Mouse (Mus musculus): Measurements from ENCODE around the gene Zfp646. TPM values are rescaled to one million over a fixed set of nuclear protein-coding genes. Genes with fewer than 3 reads are reported as not detected.
"Not testable (repeated sequence)": the region's sequence is repeated elsewhere in the genome, so short reads cannot be mapped to it uniquely, and the experiment has no call there.

The Zfp646 gene
- polyA plus RNA-seq (2016; fragmentation: Nextera tagmentation; extraction: Ambion mirVana) = 17.5 and 19.0 TPM in 2 replicates

DNA sequence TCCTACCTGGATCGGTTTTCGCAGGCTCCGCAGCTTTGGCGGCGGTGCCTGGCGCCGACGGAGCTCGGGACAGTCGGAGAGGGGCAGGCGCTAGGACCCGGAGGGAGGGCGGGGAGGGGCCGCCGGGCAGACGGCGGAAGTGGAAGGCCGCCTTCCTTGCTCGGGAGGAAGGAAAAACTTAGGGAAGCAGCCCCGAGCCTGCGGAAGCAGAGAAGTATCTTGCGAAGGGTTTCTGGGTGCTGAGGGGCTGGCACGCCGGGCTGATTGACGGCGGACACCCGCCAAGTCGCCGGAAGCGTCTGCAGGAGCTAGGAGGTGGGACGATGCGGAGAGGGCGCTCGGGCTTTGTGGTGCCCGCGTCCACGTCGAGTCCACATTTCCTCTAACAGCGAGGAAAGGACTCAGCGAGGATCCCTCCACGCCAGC lies at the start of gene Zfp646:
Gene Zfp646, plus strand, starts transcription at position 181 of the 426 bp plus-strand sequence.
- H3K4me3 ChIP-seq (replicated peaks) = peak within 1 kb of the TSS; percentile 90
- peak; percentile 85 for ATAC-seq (ENCODE audit: insufficient number of reproducible peaks, insufficient read depth, low FRiP score, low TSS enrichment, low read depth)
- H3K36me3 ChIP-seq = peaks cover 56% of the 10 kb centered on the region
- H3K4me1 ChIP-seq (replicated peaks) = peaks cover 27% of the 10 kb centered on the region
- H3K9ac ChIP-seq (replicated peaks) = peak within 1 kb of the TSS; percentile 97
- H3K4me2 ChIP-seq = peak within 1 kb of the TSS; percentile 88
- H3K27me3 ChIP-seq = no peaks in the 10 kb centered on the region
- peak within 1 kb of the TSS; percentile 99 for H3K27ac ChIP-seq
- no peaks in the 10 kb centered on the region for H3K9me3 ChIP-seq
- WGBS = 0% methylated on average over 41 of the region's 41 CpGs

DNA sequence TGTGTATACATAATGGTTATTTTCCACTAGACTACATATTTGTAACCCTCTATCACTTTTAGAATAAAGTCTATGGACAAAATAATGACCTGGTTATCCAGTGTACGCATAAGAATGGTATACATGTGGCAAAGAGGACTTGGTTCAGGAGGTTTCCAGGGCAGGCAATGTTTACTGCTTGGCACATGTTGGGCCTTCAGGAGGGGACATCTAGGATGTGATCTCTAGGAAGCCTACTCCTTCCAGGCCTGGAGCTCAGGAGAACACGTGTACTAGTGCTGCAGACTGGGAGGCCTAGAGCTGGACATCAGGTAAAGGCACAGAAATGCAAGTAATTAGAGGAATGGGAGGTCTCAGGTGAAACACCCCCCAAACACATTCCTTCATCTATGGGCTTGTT lies 40.5 kb upstream of the Zfp646 start:
- WGBS = 80% methylated on average over 2 of the region's 2 CpGs
- Histone ChIP-seq H3K27ac (no peak overlapping the region), H3K4me3 (replicated peaks) (no peak overlapping the region), H3K4me2 (no peak overlapping the region), H3K9me3 (no peaks in the 10 kb centered on the region), H3K4me1 (replicated peaks) (no peaks in the 10 kb centered on the region), H3K27me3 (no peaks in the 10 kb centered on the region), H3K36me3 (no peaks in the 10 kb centered on the region), H3K9ac (replicated peaks) (no peak overlapping the region)
- no peak for ATAC-seq (ENCODE audit: insufficient number of reproducible peaks, insufficient read depth, low FRiP score, low TSS enrichment, low read depth)

DNA sequence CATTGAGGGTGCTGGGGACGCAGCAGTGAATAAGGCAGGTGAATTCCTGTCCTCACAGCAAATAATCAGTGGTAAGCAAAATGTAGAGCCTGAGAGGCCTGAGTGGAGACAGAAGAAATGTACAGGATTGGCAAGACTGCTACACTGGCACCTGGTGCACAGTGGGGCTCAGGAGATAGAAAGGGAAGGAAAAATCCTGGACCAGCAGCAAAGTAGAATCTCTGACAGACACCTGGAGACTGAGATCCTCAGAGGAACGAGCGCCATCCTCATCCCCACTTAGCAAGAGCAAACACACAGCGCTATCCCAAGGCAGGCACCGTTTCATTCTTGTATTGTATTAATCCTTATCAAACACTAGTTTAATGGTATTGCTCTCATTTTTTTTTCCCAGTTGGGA lies 38.5 kb upstream of the Zfp646 start:
- no peak overlapping the region for H3K4me3 ChIP-seq (replicated peaks)
- H3K9me3 ChIP-seq = no peaks in the 10 kb centered on the region
- no peak overlapping the region for H3K4me2 ChIP-seq
- H3K27me3 ChIP-seq = no peaks in the 10 kb centered on the region
- peaks cover 5% of the 10 kb centered on the region for H3K4me1 ChIP-seq (replicated peaks)
- H3K9ac ChIP-seq (replicated peaks) = no peak overlapping the region
- WGBS = 87% methylated on average over 5 of the region's 5 CpGs
- ATAC-seq (ENCODE audit: insufficient number of reproducible peaks, insufficient read depth, low FRiP score, low TSS enrichment, low read depth) = no peak
- no peak overlapping the region for H3K27ac ChIP-seq
- H3K36me3 ChIP-seq = no peaks in the 10 kb centered on the region

DNA sequence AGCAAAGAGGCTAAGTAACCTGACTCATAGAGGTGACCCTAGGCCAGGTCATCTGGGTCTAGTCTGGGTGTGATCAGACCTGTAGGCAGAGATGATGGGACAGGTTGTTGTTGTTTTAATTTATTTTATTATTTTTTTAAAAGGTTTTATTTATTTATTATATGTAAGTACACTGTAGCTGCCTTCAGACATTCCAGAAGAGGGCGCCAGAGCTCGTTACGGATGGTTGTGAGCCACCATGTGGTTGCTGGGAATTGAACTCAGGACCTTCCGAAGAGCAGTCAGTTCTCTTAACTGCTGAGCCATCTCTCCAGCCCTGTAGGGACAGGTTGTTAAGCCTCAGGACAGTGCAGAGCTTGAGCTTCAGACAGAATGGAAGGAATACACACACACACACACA lies 38.1 kb upstream of the Zfp646 start:
- not testable (repeated sequence) for H3K4me1 ChIP-seq (replicated peaks); H3K27ac ChIP-seq; H3K4me3 ChIP-seq (replicated peaks); H3K27me3 ChIP-seq; H3K36me3 ChIP-seq; ATAC-seq (ENCODE audit: insufficient number of reproducible peaks, insufficient read depth, low FRiP score, low TSS enrichment, low read depth); H3K4me2 ChIP-seq; H3K9me3 ChIP-seq; H3K9ac ChIP-seq (replicated peaks)
- 79% methylated on average over 4 of the region's 4 CpGs for WGBS

DNA sequence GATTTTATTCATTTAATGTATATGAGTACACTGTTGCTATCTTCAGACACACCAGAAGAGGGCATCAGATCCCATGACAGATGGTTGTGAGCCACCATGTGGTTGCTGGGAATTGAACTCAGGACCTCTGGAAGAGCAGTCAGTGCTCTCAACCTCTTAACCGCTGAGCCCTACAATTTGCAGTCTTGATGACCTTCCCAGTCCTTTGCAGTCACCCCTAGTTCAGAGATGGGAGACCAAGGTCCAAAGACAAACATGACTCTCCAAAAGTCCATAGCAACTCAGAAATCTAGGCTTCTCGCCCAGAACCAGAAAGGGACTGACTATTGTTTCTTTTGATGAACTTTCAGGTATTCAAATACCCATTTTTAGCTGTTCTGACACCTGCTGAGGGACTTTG lies 36.0 kb upstream of the Zfp646 start:
- not testable (repeated sequence) for H3K27me3 ChIP-seq; H3K4me3 ChIP-seq (replicated peaks); H3K4me1 ChIP-seq (replicated peaks); H3K9me3 ChIP-seq; H3K4me2 ChIP-seq; H3K27ac ChIP-seq; ATAC-seq (ENCODE audit: insufficient number of reproducible peaks, insufficient read depth, low FRiP score, low TSS enrichment, low read depth); H3K9ac ChIP-seq (replicated peaks)
- WGBS = 87% methylated on average over 2 of the region's 2 CpGs
- peaks cover 17% of the 10 kb centered on the region for H3K36me3 ChIP-seq

DNA sequence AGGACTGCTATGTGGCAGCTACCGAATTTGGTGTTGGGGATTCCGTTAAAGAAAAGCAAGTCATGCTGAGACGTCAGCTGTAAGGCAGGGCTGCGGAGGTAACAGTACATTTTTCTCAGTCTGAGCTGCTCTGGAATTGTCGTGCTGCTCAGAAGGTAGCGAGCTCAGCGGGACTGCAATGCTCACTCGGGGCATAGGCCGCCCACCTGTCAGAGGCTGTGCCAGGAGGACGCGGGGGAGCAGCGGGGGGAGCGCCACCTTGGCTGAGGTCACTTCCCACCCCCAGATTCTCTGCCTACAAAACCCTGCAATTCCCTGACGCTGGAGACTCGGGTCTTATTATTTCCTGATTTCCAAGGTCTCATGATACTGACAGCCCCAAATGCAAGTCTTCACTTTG lies 35.1 kb upstream of the Zfp646 start:
- 5% methylated on average over 15 of the region's 15 CpGs for WGBS
- peaks cover 8% of the 10 kb centered on the region for H3K4me1 ChIP-seq (replicated peaks)
- no peaks in the 10 kb centered on the region for H3K27me3 ChIP-seq
- H3K4me3 ChIP-seq (replicated peaks) = peak overlapping the region; percentile 74
- peak overlapping the region; percentile 94 for H3K4me2 ChIP-seq
- H3K9ac ChIP-seq (replicated peaks) = peak overlapping the region; percentile 66
- H3K36me3 ChIP-seq = peaks cover 20% of the 10 kb centered on the region
- peak overlapping the region; percentile 87 for H3K27ac ChIP-seq
- no peaks in the 10 kb centered on the region for H3K9me3 ChIP-seq
- peak; percentile 29 for ATAC-seq (ENCODE audit: insufficient number of reproducible peaks, insufficient read depth, low FRiP score, low TSS enrichment, low read depth)

DNA sequence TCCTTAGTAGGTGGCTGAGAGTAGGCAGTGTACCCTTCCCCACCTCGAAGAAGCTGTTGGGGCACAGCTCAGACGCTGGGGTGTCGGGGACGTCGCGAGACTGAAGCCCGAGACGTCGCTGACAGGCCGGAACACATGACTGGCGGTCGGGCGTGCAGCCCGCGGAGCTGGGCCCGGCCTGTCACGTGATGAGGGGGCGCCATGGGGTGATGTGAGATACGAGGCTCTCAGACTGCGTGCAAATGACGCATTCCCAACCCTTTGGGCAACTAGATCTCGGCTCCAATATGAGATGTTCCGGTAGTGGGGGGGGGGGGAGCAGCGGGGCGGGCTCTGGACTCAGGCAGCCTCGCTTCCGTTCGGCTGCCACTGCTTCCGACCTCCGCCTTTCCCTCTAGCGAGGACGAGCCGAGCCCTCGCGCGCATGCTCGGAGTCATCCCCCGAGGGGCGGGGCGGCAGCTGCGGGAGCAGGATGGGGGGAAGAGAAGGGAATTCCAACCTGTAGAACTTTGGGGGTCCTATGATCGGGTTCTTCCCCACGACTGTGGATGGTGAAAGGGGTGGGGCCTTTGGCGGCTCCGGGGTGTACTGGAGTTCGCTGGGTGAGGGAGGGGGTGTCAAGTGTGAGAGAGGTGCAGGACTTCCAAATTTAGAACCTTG lies 34.6 kb upstream of the Zfp646 start:
- H3K27ac ChIP-seq = peak overlapping the region; percentile 87
- H3K9ac ChIP-seq (replicated peaks) = peak overlapping the region; percentile 66
- under 1% methylated on average over 46 of the region's 46 CpGs for WGBS
- no peaks in the 10 kb centered on the region for H3K27me3 ChIP-seq
- ATAC-seq (ENCODE audit: insufficient number of reproducible peaks, insufficient read depth, low FRiP score, low TSS enrichment, low read depth) = peak; percentile 91
- H3K9me3 ChIP-seq = no peaks in the 10 kb centered on the region
- peak overlapping the region; percentile 74 for H3K4me3 ChIP-seq (replicated peaks)
- H3K4me2 ChIP-seq = peak overlapping the region; percentile 94
- H3K36me3 ChIP-seq = peaks cover 26% of the 10 kb centered on the region
- H3K4me1 ChIP-seq (replicated peaks) = peaks cover 8% of the 10 kb centered on the region

DNA sequence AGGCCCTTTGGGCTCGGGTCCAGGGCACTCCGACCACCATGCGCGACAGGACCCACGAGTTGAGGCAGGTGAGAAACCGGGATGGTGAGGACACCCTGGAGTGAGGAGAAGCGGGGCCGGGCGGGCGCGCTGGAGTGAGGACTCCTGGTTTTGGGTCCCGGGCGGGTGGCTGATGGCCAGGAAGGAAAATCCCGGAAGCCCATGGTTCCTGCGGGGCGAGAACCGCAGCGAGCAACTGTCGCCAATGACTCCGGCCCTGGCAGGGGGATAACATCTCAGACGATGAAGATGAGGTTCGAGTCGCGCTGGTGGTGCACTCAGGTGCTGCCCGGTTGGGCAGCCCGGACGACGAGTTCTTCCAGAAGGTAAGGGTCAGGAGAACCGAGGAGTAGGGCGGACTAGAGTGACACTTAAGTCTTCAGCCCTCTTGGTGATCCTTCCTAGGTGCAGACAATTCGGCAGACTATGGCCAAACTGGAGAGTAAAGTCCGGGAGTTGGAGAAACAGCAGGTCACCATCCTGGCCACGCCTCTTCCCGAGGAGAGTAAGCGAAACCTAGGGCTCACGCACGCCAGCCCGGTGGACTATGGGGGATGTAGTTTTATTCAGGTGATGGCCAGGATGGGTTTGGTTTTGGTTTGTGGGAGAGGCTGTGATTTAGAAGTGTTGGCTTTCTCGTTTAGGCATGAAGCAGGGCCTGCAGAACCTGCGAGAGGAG lies 33.9 kb upstream of the Zfp646 start:
- Histone ChIP-seq H3K27ac (peak overlapping the region; percentile 87), H3K27me3 (no peaks in the 10 kb centered on the region), H3K4me2 (peak overlapping the region; percentile 94), H3K4me1 (replicated peaks) (peaks cover 8% of the 10 kb centered on the region), H3K9me3 (no peaks in the 10 kb centered on the region), H3K4me3 (replicated peaks) (peak overlapping the region; percentile 74), H3K36me3 (peaks cover 33% of the 10 kb centered on the region), H3K9ac (replicated peaks) (peak overlapping the region; percentile 66)
- WGBS = under 1% methylated on average over 40 of the region's 40 CpGs
- peak; percentile 13 for ATAC-seq (ENCODE audit: insufficient number of reproducible peaks, insufficient read depth, low FRiP score, low TSS enrichment, low read depth)

DNA sequence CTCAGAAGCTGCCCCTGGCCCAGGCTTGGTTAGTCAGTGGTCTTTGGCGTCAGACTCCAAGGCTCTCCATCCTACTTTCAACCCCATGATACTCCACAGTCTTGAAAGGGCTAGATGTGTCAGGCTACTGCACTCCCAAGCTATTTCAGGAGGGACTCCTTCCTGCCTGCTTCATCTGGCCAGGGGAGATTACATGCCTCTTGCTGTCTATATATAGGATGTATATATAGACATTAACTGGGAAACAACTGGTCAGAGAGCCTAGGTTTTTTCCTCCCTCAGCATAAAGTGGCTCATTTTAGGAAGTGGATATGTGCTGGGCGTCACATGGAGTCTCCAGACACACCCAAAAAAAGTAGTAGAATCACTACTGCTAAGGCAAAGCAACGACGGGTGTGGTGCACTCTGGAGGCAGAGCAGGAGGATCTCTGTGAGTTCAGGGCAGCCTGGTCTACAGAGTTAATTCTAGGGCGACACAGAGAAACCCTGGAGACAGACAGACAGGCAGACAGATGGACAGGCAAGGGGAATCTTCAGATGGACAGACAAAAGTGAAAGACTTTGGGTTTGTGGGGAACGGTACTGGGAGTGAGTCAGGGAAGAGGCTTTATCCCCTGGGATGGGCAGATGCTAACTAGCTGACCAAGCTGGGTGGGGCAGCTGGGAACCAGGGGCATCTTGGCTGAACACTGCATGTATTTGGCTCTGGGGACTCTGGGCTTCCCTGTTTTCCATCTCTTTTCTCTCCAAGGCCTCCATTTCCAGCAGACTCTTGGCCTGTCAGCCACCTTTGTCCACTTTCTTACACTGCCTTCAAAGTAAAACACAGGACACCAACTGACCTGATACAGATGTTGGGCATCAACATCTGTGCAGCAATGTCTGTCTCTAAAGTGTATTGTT lies 25.8 kb upstream of the Zfp646 start:
- Histone ChIP-seq H3K36me3 (peaks cover 29% of the 10 kb centered on the region), H3K9ac (replicated peaks) (no peak overlapping the region), H3K4me3 (replicated peaks) (no peak overlapping the region), H3K4me2 (no peak overlapping the region), H3K4me1 (replicated peaks) (no peaks in the 10 kb centered on the region), H3K27me3 (no peaks in the 10 kb centered on the region), H3K9me3 (no peaks in the 10 kb centered on the region), H3K27ac (no peak overlapping the region)
- WGBS = 76% methylated on average over 6 of the region's 6 CpGs
- no peak for ATAC-seq (ENCODE audit: insufficient number of reproducible peaks, insufficient read depth, low FRiP score, low TSS enrichment, low read depth)

DNA sequence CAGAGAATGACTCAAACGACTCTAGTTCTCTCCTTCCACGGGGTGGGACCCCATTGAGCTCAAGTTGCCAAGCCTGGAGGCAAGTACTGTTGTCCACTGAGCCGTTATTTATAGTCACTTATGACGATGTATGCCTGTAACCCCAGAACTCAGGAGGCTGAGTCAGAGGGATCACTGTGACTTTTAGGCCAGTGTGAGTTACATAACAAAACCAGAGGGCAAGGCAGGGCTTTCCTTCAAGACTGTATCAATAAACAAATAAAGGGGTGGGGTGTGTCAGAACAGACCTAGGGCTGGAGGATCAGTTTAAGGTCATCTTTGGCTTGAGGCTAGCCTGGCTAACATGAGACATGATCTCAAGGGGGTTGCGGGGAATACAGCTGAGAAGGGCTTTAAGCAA lies 25.1 kb upstream of the Zfp646 start:
- no peak for ATAC-seq (ENCODE audit: insufficient number of reproducible peaks, insufficient read depth, low FRiP score, low TSS enrichment, low read depth)
- H3K27ac ChIP-seq = no peak overlapping the region
- WGBS = 66% methylated on average over 5 of the region's 5 CpGs
- H3K4me2 ChIP-seq = no peak overlapping the region
- no peaks in the 10 kb centered on the region for H3K27me3 ChIP-seq
- H3K4me3 ChIP-seq (replicated peaks) = no peak overlapping the region
- peaks cover 26% of the 10 kb centered on the region for H3K36me3 ChIP-seq
- H3K4me1 ChIP-seq (replicated peaks) = no peaks in the 10 kb centered on the region
- no peak overlapping the region for H3K9ac ChIP-seq (replicated peaks)
- H3K9me3 ChIP-seq = no peaks in the 10 kb centered on the region

DNA sequence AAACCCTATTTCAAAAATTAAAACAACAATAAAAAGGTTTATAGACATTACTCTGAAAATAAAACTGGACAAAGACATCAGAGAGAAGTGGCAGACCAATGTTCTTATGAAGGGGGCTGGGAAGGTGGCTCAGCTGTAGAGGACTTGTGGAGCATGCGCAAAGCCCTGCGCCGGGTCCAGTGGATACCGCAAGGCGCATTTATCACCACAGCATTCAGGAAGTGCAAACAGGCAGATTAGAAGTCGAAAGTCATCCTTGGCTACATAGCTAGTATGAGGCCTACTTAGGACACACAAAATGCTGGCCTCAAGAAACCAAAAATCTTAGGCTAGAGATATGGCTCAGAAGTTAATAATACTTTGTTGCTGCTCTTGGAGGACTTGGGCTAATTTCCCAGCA lies 17.8 kb upstream of the Zfp646 start:
- no peaks in the 10 kb centered on the region; the same call in 1 of the 2 replicates for H3K36me3 ChIP-seq

More for the DNA sequence above, 17.8 kb upstream of the Zfp646 start:
- Histone ChIP-seq H3K9me3 (no peaks in the 10 kb centered on the region), H3K4me3 (replicated peaks) (no peak overlapping the region), H3K4me2 (no peak overlapping the region), H3K27me3 (no peaks in the 10 kb centered on the region), H3K4me1 (replicated peaks) (no peaks in the 10 kb centered on the region), H3K9ac (replicated peaks) (no peak overlapping the region), H3K27ac (no peak overlapping the region)
- 90% methylated on average over 6 of the region's 6 CpGs for WGBS
- no peak for ATAC-seq (ENCODE audit: insufficient number of reproducible peaks, insufficient read depth, low FRiP score, low TSS enrichment, low read depth)

All from limb, embryonic 12.5 days (tissue).